In genomic region chr13:56703871-56704321, GRCm38 (mm10) we compare ENCODE assay signal across 8 mouse cellular contexts. TPM values are rescaled to one million over a fixed set of nuclear protein-coding genes. Genes with fewer than 3 reads are reported as not detected.
DNase-seq lines count a peak whose midpoint lies in the region; ATAC-seq and TF ChIP-seq lines count a peak whose summit lies in the region.

No protein-coding gene starts in this region.

- no peak for TF ChIP-seq POLR2A in lung, adult 2 months (IDR thresholded peaks at IDR 0.05; ENCODE audit: borderline replicate concordance, extremely low read depth, low read depth, low read length)

- H3K27me3 ChIP-seq in G1E (ENCODE audit: insufficient read depth, low read length), result no peaks in the 10 kb centered on the region
- H3K27me3 ChIP-seq in embryonic facial prominence, embryonic 14.5 days (replicated peaks; ENCODE audit: control insufficient read depth, insufficient read depth, low read length), result no peaks in the 10 kb centered on the region
- no peaks in the 10 kb centered on the region for H3K27me3 ChIP-seq in hindbrain, embryonic 13.5 days

- under 1% methylated on average over 10 of the region's 11 CpGs for WGBS in embryonic facial prominence, embryonic 14.5 days
- under 1% methylated on average over 11 of the region's 11 CpGs for WGBS in hindbrain, embryonic 13.5 days
- 2% methylated on average over 11 of the region's 11 CpGs for WGBS in lung, adult 2 months

- H3K36me3 ChIP-seq in G1E (replicated peaks), result peaks cover 27% of the 10 kb centered on the region
- peaks cover 12% of the 10 kb centered on the region; the same call in 1 of the 2 replicates for H3K36me3 ChIP-seq in embryonic facial prominence, embryonic 14.5 days (ENCODE audit: control insufficient read depth, insufficient read depth, low read length)
- no peaks in the 10 kb centered on the region; the same call in 1 of the 2 replicates for H3K36me3 ChIP-seq in hindbrain, embryonic 13.5 days

- peak overlapping the region; percentile 99 for H3K9ac ChIP-seq in embryonic facial prominence, embryonic 14.5 days (ENCODE audit: low read depth, low read length)
- H3K9ac ChIP-seq in hindbrain, embryonic 13.5 days, result peak overlapping the region; percentile 95

- peak overlapping the region; percentile 75 for H3K4me3 ChIP-seq in G1E (ENCODE audit: low read depth, low read length)
- H3K4me3 ChIP-seq in embryonic facial prominence, embryonic 14.5 days (ENCODE audit: low read depth, low read length), result peak overlapping the region; percentile 80
- peak overlapping the region; percentile 73 for H3K4me3 ChIP-seq in hindbrain, embryonic 13.5 days
- H3K4me3 ChIP-seq in lung, adult 2 months (replicated peaks; ENCODE audit: extremely low read depth, low read depth, low read length), result peak overlapping the region; percentile 87

- peak overlapping the region; percentile 58 for H3K4me2 ChIP-seq in embryonic facial prominence, embryonic 14.5 days (ENCODE audit: low read depth, low read length)
- H3K4me2 ChIP-seq in hindbrain, embryonic 13.5 days, result peak overlapping the region; percentile 69

- ATAC-seq in G1E (ENCODE audit: extremely low read depth, insufficient number of reproducible peaks, low FRiP score, poor library complexity, severe bottlenecking), result peak; percentile 67
- ATAC-seq in embryonic facial prominence, embryonic 14.5 days (ENCODE audit: low read depth), result peak; percentile 15; the same call in 1 of the 2 replicates
- peak; percentile 52 for ATAC-seq in hindbrain, embryonic 13.5 days (ENCODE audit: low FRiP score)
- peak; percentile 56 for ATAC-seq in neutrophil, adult 5-6 weeks (ENCODE audit: extremely low read depth, insufficient number of reproducible peaks, low FRiP score, poor library complexity, severe bottlenecking)

- peak overlapping the region; percentile 99 for H3K27ac ChIP-seq in embryonic facial prominence, embryonic 14.5 days (replicated peaks; ENCODE audit: low read depth, low read length)
- peak overlapping the region; percentile 99 for H3K27ac ChIP-seq in hindbrain, embryonic 13.5 days

- TF ChIP-seq CTCF in G1E (IDR thresholded peaks at IDR 0.05; ENCODE audit: low read depth, low read length), result no peak
- no peak for TF ChIP-seq CTCF in lung, adult 2 months (IDR thresholded peaks at IDR 0.05; ENCODE audit: insufficient read depth, low read length)

- H3K4me1 ChIP-seq in G1E (ENCODE audit: insufficient read depth, low read depth, low read length), result peaks cover 27% of the 10 kb centered on the region
- H3K4me1 ChIP-seq in embryonic facial prominence, embryonic 14.5 days (ENCODE audit: control insufficient read depth, insufficient read depth, low read length), result peaks cover 44% of the 10 kb centered on the region
- H3K4me1 ChIP-seq in hindbrain, embryonic 13.5 days (replicated peaks), result peaks cover 51% of the 10 kb centered on the region
- H3K4me1 ChIP-seq in lung, adult 2 months (ENCODE audit: control insufficient read depth, insufficient read depth, low read length), result peaks cover 11% of the 10 kb centered on the region

- peak; percentile 64 for DNase-seq in embryo, embryonic 10 days (ENCODE audit: low spot score)
- no peak for DNase-seq in embryo, embryonic 9.5 days (ENCODE audit: extremely low spot score)
- DNase-seq in G1E (ENCODE audit: low spot score), result peak; percentile 32
- peak; percentile 60 for DNase-seq in embryonic facial prominence, embryonic 14.5 days (ENCODE audit: low spot score)
- peak; percentile 23 for DNase-seq in lung, adult 2 months
- DNase-seq in c-Kit-positive CD71-positive TER-119-positive erythroid progenitor cells, embryonic 14.5 days (ENCODE audit: low spot score), result no peak

- no peaks in the 10 kb centered on the region for H3K9me3 ChIP-seq in G1E (replicated peaks)
- no peaks in the 10 kb centered on the region for H3K9me3 ChIP-seq in embryonic facial prominence, embryonic 14.5 days (ENCODE audit: control insufficient read depth, low read length)
- H3K9me3 ChIP-seq in hindbrain, embryonic 13.5 days, result no peaks in the 10 kb centered on the region

RNA-seq across cellular contexts. Expression of gene Smad5, which starts 1.1 kb away (rescaled TPM):
- total RNA-seq in G1E (2014; fragmentation: Nextera tagmentation), result 40.7 and 48.7 TPM in 2 replicates
- total RNA-seq in G1E (2017), result 10.8 and 15.2 TPM in 2 replicates
- polyA plus RNA-seq in G1E (2012), result 4.1 and 4.3 TPM in 2 replicates
- 45.3 and 45.9 TPM in 2 replicates for polyA plus RNA-seq in embryonic facial prominence, embryonic 14.5 days (2014; fragmentation: Nextera tagmentation; extraction: Ambion mirVana)
- polyA plus RNA-seq in hindbrain, embryonic 13.5 days (2015; fragmentation: Nextera tagmentation; extraction: Ambion mirVana), result 23.5 and 24.1 TPM in 2 replicates
- 20.3 and 27.1 TPM in 2 replicates for polyA plus RNA-seq in lung, adult 2 months (2012; rRNA removed)
- 15.3 and 21.6 TPM in 2 replicates for total RNA-seq in neutrophil, adult 5-6 weeks (2017)

RNA-seq across cellular contexts. Expression of gene Gm45623, which starts 49.7 kb away (rescaled TPM):
- total RNA-seq in G1E (2014; fragmentation: Nextera tagmentation), result not detected in 2 replicates
- total RNA-seq in G1E (2017), result 0.05 TPM in 1 of 2 replicates, not detected in the other
- polyA plus RNA-seq in G1E (2012), result not detected in 2 replicates
- polyA plus RNA-seq in embryonic facial prominence, embryonic 14.5 days (2014; fragmentation: Nextera tagmentation; extraction: Ambion mirVana), result 0.49 and 0.79 TPM in 2 replicates
- 1.5 and 1.7 TPM in 2 replicates for polyA plus RNA-seq in hindbrain, embryonic 13.5 days (2015; fragmentation: Nextera tagmentation; extraction: Ambion mirVana)
- polyA plus RNA-seq in lung, adult 2 months (2012; rRNA removed), result 0.07 and 0.12 TPM in 2 replicates
- total RNA-seq in neutrophil, adult 5-6 weeks (2017), result not detected in 2 replicates

Comparison
In these comparisons a context has a peak if more than half of its experiments do, and no peak if none do; other contexts are left out.
1. DNase-seq: peak in embryo, embryonic 10 days (single experiment), G1E (single experiment), embryonic facial prominence, embryonic 14.5 days (single experiment) and lung, adult 2 months (single experiment); none in embryo, embryonic 9.5 days (single experiment) and c-Kit-positive CD71-positive TER-119-positive erythroid progenitor cells, embryonic 14.5 days (single experiment).
2. ATAC-seq: peak in every context shown above with its lines; median percentile 67 in G1E; 56 in neutrophil, adult 5-6 weeks; 52 in hindbrain, embryonic 13.5 days; 15 in embryonic facial prominence, embryonic 14.5 days.
3. Peak in every context shown above with its lines, with median percentiles within 50 percentile points of each other: H3K4me3 ChIP-seq.